Mouse (Mus musculus): ENCODE results near the gene Rab3c. TPM values are rescaled to one million over a fixed set of nuclear protein-coding genes. Genes with fewer than 3 reads are reported as not detected.

The Rab3c gene
- polyA plus RNA-seq, 1 experiment from 2014 or later: 0.39 TPM

DNA sequence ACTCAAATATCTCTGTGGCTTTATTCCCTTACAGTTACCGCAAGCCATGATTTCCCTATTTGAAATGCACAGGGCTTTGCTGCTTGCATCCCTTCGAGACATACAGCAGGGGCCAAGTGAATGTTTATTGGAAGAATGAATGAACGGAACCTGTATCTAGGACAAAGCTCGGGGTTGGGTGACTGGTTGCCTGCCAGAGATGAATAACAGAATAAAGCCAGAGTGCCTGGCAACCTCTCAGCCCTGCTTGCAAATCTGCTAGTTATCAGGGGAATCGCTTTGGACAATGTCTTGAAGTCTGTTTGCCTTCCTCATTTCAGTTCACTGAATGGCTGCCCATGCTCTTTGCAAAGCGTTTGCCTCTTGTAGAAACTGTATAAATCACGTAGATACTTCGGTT lies 135.8 kb downstream of the Rab3c start:
- Histone ChIP-seq H3K36me3 (ENCODE audit: control insufficient read depth, insufficient read depth, low read length) (no peaks in the 10 kb centered on the region), H3K4me1 (ENCODE audit: control insufficient read depth, insufficient read depth, low read length) (no peaks in the 10 kb centered on the region), H3K27me3 (ENCODE audit: control insufficient read depth, insufficient read depth, low read length) (no peaks in the 10 kb centered on the region), H3K4me2 (ENCODE audit: low read depth, severe bottlenecking) (no peak overlapping the region), H3K27ac (replicated peaks; ENCODE audit: low read depth, low read length) (no peak overlapping the region), H3K9ac (ENCODE audit: low read length) (no peak overlapping the region), H3K4me3 (ENCODE audit: low read depth, low read length) (no peak overlapping the region), H3K9me3 (ENCODE audit: control insufficient read depth, low read length) (no peaks in the 10 kb centered on the region)
- DNase-seq (ENCODE audit: low spot score): no peak
- ATAC-seq (ENCODE audit: insufficient number of reproducible peaks, low FRiP score, low TSS enrichment, low read depth): no peak
- 85% methylated on average over 8 of the region's 8 CpGs for WGBS

DNA sequence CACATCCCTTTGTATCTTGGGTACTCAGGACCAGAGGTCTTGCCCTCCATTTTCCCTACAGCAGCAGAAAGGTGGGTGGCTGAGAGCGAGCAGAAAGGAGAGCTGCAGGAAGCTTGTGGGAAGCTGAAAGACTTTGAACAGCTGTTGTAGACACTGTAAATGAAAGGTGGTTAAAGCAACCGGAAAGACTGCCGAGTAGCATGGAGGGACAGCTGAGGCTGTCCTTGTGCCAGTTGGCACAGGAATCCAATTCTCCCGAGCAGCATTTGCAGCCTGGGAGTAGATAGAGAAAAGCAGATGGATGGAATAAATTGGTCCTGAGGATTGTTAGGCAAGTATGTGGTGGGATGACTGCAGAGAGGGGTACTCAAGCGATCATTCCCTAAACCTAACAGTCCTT lies 141.5 kb downstream of the Rab3c start:
- no peak for ATAC-seq (ENCODE audit: insufficient number of reproducible peaks, low FRiP score, low TSS enrichment, low read depth)
- 87% methylated on average over 5 of the region's 5 CpGs for WGBS
- H3K36me3 ChIP-seq (ENCODE audit: control insufficient read depth, insufficient read depth, low read length): no peaks in the 10 kb centered on the region
- H3K4me2 ChIP-seq (ENCODE audit: low read depth, severe bottlenecking): no peak overlapping the region
- no peak for DNase-seq (ENCODE audit: low spot score)
- H3K27me3 ChIP-seq (ENCODE audit: control insufficient read depth, insufficient read depth, low read length): no peaks in the 10 kb centered on the region
- no peaks in the 10 kb centered on the region for H3K9me3 ChIP-seq (ENCODE audit: control insufficient read depth, low read length)
- no peak overlapping the region for H3K4me3 ChIP-seq (ENCODE audit: low read depth, low read length)
- H3K27ac ChIP-seq (replicated peaks; ENCODE audit: low read depth, low read length): no peak overlapping the region
- no peaks in the 10 kb centered on the region for H3K4me1 ChIP-seq (ENCODE audit: control insufficient read depth, insufficient read depth, low read length)
- no peak overlapping the region for H3K9ac ChIP-seq (ENCODE audit: low read length)

DNA sequence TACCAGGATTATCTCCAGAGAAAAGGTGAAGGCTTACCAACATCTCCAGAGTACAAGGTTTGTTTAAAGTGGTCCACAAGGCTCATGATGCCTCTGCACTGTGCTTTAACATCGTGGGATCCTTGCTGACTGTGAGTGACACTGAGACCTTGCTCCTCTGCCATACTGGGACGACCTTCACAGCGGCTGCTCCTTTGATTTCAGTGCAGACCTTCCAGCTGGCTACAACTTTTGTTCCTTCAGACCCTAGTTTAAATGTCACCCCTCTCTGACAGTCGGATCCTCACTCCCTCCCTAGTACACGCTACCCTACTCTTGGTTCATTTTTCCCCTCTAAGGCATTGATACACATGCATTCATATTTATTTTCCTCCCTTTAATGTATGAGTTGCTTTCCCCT lies 142.2 kb downstream of the Rab3c start:
- no peak overlapping the region for H3K4me3 ChIP-seq (ENCODE audit: low read depth, low read length)

DNA sequence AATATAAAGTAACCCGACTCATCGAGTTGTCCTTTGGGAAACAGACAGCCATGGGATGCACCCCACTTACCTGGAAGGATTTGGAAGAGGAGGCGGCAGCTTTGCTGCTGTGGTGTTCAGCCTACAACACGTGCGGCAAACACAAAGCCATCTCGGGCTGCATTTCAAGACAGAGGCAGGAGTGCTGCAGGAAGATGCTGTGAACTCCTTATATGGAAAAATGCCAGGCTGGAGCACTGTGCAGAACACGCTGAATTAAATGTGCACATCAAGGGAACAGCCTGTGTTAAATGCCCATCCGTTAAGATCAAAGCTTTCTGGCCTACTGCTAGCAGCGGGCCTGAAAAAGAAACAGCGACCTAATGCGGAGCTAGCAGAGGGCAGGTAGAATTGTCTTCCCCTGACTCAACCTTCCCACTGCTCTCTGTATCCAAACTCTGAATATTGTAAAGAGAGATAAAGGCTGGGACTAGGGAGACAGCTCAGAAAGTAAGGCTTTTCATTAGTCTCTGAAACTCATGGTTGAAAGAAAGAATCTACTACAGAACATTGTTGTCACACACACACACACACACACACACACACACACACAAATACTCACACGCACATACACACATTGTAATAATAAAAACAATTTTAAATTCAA lies 153.1 kb downstream of the Rab3c start:
- Histone ChIP-seq H3K9me3 (ENCODE audit: control insufficient read depth, low read length) (no peaks in the 10 kb centered on the region), H3K4me1 (ENCODE audit: control insufficient read depth, insufficient read depth, low read length) (no peaks in the 10 kb centered on the region), H3K9ac (ENCODE audit: low read length) (no peak overlapping the region), H3K27ac (replicated peaks; ENCODE audit: low read depth, low read length) (no peak overlapping the region), H3K36me3 (ENCODE audit: control insufficient read depth, insufficient read depth, low read length) (no peaks in the 10 kb centered on the region), H3K4me2 (ENCODE audit: low read depth, severe bottlenecking) (no peak overlapping the region), H3K4me3 (ENCODE audit: low read depth, low read length) (no peak overlapping the region), H3K27me3 (ENCODE audit: control insufficient read depth, insufficient read depth, low read length) (no peaks in the 10 kb centered on the region)
- no peak for DNase-seq (ENCODE audit: low spot score)
- no peak for ATAC-seq (ENCODE audit: insufficient number of reproducible peaks, low FRiP score, low TSS enrichment, low read depth)
- 46% methylated on average over 12 of the region's 12 CpGs for WGBS

More for the DNA sequence above, 142.2 kb downstream of the Rab3c start:
- no peak overlapping the region for H3K9ac ChIP-seq (ENCODE audit: low read length)
- DNase-seq (ENCODE audit: low spot score): no peak
- WGBS: 77% methylated on average over 5 of the region's 5 CpGs
- H3K27me3 ChIP-seq (ENCODE audit: control insufficient read depth, insufficient read depth, low read length): no peaks in the 10 kb centered on the region
- no peaks in the 10 kb centered on the region for H3K9me3 ChIP-seq (ENCODE audit: control insufficient read depth, low read length)
- no peaks in the 10 kb centered on the region for H3K4me1 ChIP-seq (ENCODE audit: control insufficient read depth, insufficient read depth, low read length)
- H3K27ac ChIP-seq (replicated peaks; ENCODE audit: low read depth, low read length): no peak overlapping the region
- H3K36me3 ChIP-seq (ENCODE audit: control insufficient read depth, insufficient read depth, low read length): no peaks in the 10 kb centered on the region
- no peak for ATAC-seq (ENCODE audit: insufficient number of reproducible peaks, low FRiP score, low TSS enrichment, low read depth)
- no peak overlapping the region for H3K4me2 ChIP-seq (ENCODE audit: low read depth, severe bottlenecking)

DNA sequence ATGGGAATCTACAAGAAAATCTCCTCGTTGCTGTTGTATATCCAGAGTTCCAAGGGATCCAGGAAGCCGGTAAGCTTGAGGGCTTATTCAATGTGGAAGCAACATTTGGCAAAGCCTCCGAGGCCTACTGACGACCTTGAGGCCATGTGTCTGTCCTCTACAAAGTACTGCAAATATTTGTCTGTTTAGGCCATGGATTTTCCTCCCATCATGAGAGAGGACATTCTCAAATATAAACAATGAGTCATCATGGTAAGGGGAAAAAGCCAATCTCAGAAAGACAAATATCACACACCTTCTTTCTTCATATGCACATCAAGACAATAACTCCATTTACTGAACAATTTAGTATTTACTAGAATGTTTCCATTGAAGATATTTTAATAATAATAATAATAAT lies 158.0 kb downstream of the Rab3c start:
- H3K4me2 ChIP-seq (ENCODE audit: low read depth, severe bottlenecking): no peak overlapping the region
- no peaks in the 10 kb centered on the region for H3K36me3 ChIP-seq (ENCODE audit: control insufficient read depth, insufficient read depth, low read length)
- DNase-seq (ENCODE audit: low spot score) (no peak), ATAC-seq (ENCODE audit: insufficient number of reproducible peaks, low FRiP score, low TSS enrichment, low read depth) (no peak)
- no peak overlapping the region for H3K9ac ChIP-seq (ENCODE audit: low read length)
- H3K9me3 ChIP-seq (ENCODE audit: control insufficient read depth, low read length): no peaks in the 10 kb centered on the region
- H3K27ac ChIP-seq (replicated peaks; ENCODE audit: low read depth, low read length): no peak overlapping the region
- H3K27me3 ChIP-seq (ENCODE audit: control insufficient read depth, insufficient read depth, low read length): no peaks in the 10 kb centered on the region
- WGBS: 86% methylated on average over 4 of the region's 4 CpGs
- H3K4me1 ChIP-seq (ENCODE audit: control insufficient read depth, insufficient read depth, low read length): no peaks in the 10 kb centered on the region
- H3K4me3 ChIP-seq (ENCODE audit: low read depth, low read length): no peak overlapping the region

DNA sequence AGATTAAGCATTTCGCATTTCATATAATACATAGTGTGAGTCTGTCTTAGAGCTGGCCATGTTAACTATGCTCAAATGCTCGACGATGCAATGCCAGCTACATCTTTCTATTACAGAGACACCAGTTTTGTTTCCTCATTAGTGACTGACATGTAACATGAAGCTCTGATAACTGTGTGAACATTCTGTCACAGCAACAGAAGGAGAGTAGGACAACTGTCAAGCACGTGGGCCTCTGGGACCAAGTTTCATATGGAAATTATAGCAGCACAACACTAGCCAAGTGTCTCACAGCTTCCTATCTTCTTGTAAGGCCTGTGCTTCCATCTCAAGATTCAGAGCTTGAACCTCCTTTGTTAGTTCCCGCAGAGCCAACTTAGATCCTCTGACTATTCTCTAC lies 163.9 kb downstream of the Rab3c start:
- Histone ChIP-seq H3K27ac (replicated peaks; ENCODE audit: low read depth, low read length) (no peak overlapping the region), H3K9me3 (ENCODE audit: control insufficient read depth, low read length) (no peaks in the 10 kb centered on the region), H3K4me1 (ENCODE audit: control insufficient read depth, insufficient read depth, low read length) (no peaks in the 10 kb centered on the region), H3K4me2 (ENCODE audit: low read depth, severe bottlenecking) (no peak overlapping the region), H3K4me3 (ENCODE audit: low read depth, low read length) (no peak overlapping the region), H3K36me3 (ENCODE audit: control insufficient read depth, insufficient read depth, low read length) (no peaks in the 10 kb centered on the region), H3K9ac (ENCODE audit: low read length) (no peak overlapping the region), H3K27me3 (ENCODE audit: control insufficient read depth, insufficient read depth, low read length) (no peaks in the 10 kb centered on the region)
- ATAC-seq (ENCODE audit: insufficient number of reproducible peaks, low FRiP score, low TSS enrichment, low read depth): no peak
- 92% methylated on average over 5 of the region's 5 CpGs for WGBS
- DNase-seq (ENCODE audit: low spot score): no peak

DNA sequence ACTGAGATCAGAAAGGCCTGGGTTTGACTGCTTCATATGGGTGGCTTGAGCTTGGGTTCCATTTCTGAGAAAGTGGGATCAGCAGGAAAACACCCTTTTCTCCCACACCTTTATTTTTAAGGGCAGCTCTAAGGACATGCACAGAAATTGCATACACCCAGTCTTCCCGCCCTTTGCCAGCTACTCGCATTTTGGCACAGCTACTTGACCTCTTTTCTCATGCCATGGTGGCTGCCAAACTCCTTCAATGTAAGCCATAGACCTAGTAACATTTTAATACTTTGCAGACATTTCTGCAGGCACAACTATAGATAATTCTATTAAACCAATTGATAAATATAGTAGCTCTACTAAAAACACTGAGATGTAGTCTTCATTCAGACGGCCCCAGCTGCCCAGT lies 164.5 kb downstream of the Rab3c start:
- Histone ChIP-seq H3K4me1 (ENCODE audit: control insufficient read depth, insufficient read depth, low read length) (no peaks in the 10 kb centered on the region), H3K27me3 (ENCODE audit: control insufficient read depth, insufficient read depth, low read length) (no peaks in the 10 kb centered on the region), H3K36me3 (ENCODE audit: control insufficient read depth, insufficient read depth, low read length) (no peaks in the 10 kb centered on the region), H3K9me3 (ENCODE audit: control insufficient read depth, low read length) (no peaks in the 10 kb centered on the region), H3K4me2 (ENCODE audit: low read depth, severe bottlenecking) (no peak overlapping the region), H3K9ac (ENCODE audit: low read length) (no peak overlapping the region), H3K4me3 (ENCODE audit: low read depth, low read length) (no peak overlapping the region), H3K27ac (replicated peaks; ENCODE audit: low read depth, low read length) (no peak overlapping the region)
- WGBS: 87% methylated on average over 3 of the region's 3 CpGs
- ATAC-seq (ENCODE audit: insufficient number of reproducible peaks, low FRiP score, low TSS enrichment, low read depth) (no peak), DNase-seq (ENCODE audit: low spot score) (no peak)

DNA sequence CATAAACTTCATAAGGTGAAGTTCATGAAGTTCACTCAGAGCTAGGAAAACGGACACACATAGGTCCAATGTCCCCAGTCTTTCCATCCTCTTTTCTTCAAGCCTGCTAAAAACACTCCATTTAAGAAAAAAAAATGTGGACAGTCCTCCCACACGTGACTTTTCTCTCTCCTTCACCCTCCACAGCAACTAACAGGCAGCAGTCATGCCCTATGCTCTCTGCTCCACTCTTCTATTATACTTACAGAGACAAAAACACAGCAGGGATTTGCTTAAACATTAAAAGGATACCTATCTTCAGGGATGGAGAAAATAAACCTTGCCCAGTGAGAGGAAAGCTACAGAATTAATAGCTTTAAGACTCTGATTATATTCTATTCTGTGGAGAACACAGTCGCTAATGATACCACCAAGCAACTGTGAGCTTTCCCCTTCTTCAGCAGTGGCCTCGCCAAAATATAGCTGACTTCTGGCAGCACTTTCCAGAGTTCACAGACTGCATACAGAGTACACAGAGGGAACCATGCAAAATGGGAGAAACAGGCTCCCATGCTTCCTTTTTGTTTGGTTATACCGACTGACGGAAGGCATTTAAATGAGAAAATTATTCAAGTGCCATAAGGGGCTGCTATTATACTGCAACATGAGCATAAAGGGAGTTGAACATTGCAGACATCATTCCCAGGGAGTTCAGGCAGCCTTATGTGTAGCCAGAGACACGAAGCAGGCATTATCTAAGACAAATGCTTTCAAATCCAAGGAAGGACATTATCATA lies 165.7 kb downstream of the Rab3c start:
- ATAC-seq (ENCODE audit: insufficient number of reproducible peaks, low FRiP score, low TSS enrichment, low read depth) (no peak), DNase-seq (ENCODE audit: low spot score) (no peak)
- Histone ChIP-seq H3K27me3 (ENCODE audit: control insufficient read depth, insufficient read depth, low read length) (no peaks in the 10 kb centered on the region), H3K9ac (ENCODE audit: low read length) (no peak overlapping the region), H3K4me3 (ENCODE audit: low read depth, low read length) (no peak overlapping the region), H3K4me2 (ENCODE audit: low read depth, severe bottlenecking) (no peak overlapping the region), H3K36me3 (ENCODE audit: control insufficient read depth, insufficient read depth, low read length) (no peaks in the 10 kb centered on the region), H3K4me1 (ENCODE audit: control insufficient read depth, insufficient read depth, low read length) (no peaks in the 10 kb centered on the region), H3K27ac (replicated peaks; ENCODE audit: low read depth, low read length) (no peak overlapping the region), H3K9me3 (ENCODE audit: control insufficient read depth, low read length) (no peaks in the 10 kb centered on the region)
- WGBS: 79% methylated on average over 7 of the region's 7 CpGs
